Mouse (Mus musculus) stomach, embryonic 16.5 days (tissue): ENCODE data around the gene Rpl27a. TPM values are rescaled to one million over a fixed set of nuclear protein-coding genes. Genes with fewer than 3 reads are reported as not detected.

Source experiments
- ATAC-seq: fragments of 200-750 bp; cut with Nextera tagmentation; 2 replicates; pipeline ENCODE4 v1.8.0; 2017; ENCODE audit warnings: moderate number of reproducible peaks, moderate TSS enrichment; ENCODE audit not compliant: insufficient read depth, low FRiP score
- H3K27ac ChIP-seq: fragments of 300-500 bp; sonication (generic); 2 replicates; pipeline ENCODE4 v1.5.1; 2014; ENCODE audit warnings: low read length
- H3K27me3 ChIP-seq: fragments of 300-500 bp; sonication (generic); 2 replicates; pipeline ENCODE4 v1.6.1; 2014; ENCODE audit warnings: low read length, control low read depth, mixed read lengths; ENCODE audit not compliant: control insufficient read depth, insufficient read depth
- H3K36me3 ChIP-seq: fragments of 300-500 bp; sonication (generic); 2 replicates; pipeline ENCODE4 v1.6.1; 2014; ENCODE audit warnings: low read length; ENCODE audit not compliant: control insufficient read depth, insufficient read depth
- H3K4me1 ChIP-seq: fragments of 300-500 bp; sonication (generic); 2 replicates; pipeline ENCODE4 v1.6.1; 2014; ENCODE audit warnings: low read length, control low read depth, mixed read lengths; ENCODE audit not compliant: control insufficient read depth, insufficient read depth
- H3K4me2 ChIP-seq: fragments of 300-500 bp; sonication (generic); 2 replicates; pipeline ENCODE4 v1.6.1; 2014; ENCODE audit warnings: low read depth, low read length, mixed read lengths
- H3K4me3 ChIP-seq: fragments of 300-500 bp; sonication (generic); replicated peaks from 2 replicates; pipeline ENCODE4 v1.5.1; 2014; ENCODE audit warnings: mild to moderate bottlenecking, low read length
- H3K9ac ChIP-seq: fragments of 300-500 bp; sonication (generic); 2 replicates; pipeline ENCODE4 v1.6.1; 2014; ENCODE audit warnings: low read length
- H3K9me3 ChIP-seq: fragments of 300-500 bp; sonication (generic); replicated peaks from 2 replicates; pipeline ENCODE4 v1.6.1; 2016; ENCODE audit warnings: low read length, control low read depth; ENCODE audit not compliant: control insufficient read depth
- WGBS: fragments of 180-500 bp; shearing (Covaris S2); extraction: QIAGEN DNeasy Blood & Tissue Kit; methylation state at CpG from one replicate; pipeline ENCODE4 v1.1.7; 2014; 5-methylcytosine and 5-hydroxymethylcytosine counted together
- polyA plus RNA-seq: library from polyadenylated mRNA; unstranded; fragments of >200 nt; fragmentation: Nextera tagmentation; extraction: Ambion mirVana; gene quantifications from 2 replicates; pipeline ENCODE4 v1.2.1, GENCODE M21; 2015

Rpl27a gene
- polyA plus RNA-seq, result 109 and 128 TPM in 2 replicates

DNA sequence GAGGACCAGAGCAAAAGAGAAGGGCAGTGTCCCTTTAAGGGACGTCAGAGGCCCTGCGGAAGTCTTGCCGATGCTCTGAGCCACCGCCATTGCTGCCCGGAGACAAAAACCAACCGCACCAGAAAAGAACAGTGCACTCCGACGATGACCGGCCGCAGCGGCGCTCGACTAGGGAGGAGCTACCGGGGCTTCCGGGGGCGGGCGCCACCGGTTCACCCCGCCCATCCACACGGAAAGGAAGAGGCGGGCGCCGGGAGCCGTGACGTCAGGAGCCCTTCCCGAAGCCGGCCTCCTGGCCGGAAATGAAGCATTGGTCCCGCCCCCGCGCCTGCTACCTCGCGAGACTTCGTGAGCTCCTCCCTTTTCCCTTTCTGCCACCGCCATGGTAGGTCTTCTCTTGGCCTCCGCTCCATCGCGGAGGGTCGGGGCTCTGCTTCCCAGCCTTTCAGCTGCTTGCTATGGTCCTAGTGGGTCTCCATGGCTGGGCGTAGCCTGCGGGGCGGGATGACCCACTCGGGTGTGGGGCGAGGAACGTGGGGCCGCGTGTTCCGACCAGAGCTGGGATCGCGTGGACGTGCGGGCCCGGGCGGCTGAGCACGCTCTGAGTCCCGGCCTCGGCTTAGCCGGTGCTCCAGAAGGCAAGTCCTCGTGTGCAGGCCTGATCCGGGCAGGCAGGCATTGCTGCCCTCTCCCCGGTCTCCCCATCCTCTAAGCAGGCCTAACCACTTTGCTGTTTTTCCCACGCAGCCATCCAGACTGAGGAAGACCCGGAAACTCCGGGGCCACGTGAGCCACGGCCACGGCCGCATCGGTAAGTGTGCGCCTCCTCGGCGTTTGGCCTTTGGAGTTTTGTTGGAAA is at the start of gene Rpl27a:
Gene Rpl27a (plus strand): TSS at position 310 of the 859 bp plus-strand sequence.
- peak; percentile 95 for ATAC-seq
- under 1% methylated on average over 72 of the region's 72 CpGs for WGBS
- no peaks in the 10 kb centered on the region for H3K9me3 ChIP-seq

DNA sequence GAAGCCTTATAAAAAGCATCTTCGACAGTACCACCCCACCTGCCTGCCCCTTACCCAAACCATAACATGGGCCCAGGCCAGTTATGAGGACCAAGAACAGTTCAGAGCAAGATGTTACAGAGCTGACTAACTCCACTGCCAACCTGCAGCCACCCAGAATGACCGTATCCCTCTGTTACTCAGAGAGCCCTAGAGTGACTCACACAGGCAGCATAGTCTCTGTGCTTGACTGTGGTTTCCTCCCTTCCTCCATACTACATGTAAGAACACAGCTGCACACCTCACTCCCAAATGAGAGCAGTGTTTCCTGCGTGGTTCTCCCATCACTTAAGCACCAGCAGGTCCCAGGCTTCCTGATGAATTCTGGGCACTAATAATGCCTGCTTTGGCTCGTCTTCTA is 48.2 kb upstream of the Rpl27a start:
- H3K4me1 ChIP-seq, result no peaks in the 10 kb centered on the region
- 73% methylated on average over 4 of the region's 4 CpGs for WGBS

More for the DNA sequence above, at the start of gene Rpl27a:
- Histone ChIP-seq H3K36me3 (peaks cover 3% of the 10 kb centered on the region), H3K27me3 (no peaks in the 10 kb centered on the region), H3K4me3 (peak within 1 kb of the TSS; percentile 76), H3K4me2 (peak within 1 kb of the TSS; percentile 91), H3K4me1 (peaks cover 33% of the 10 kb centered on the region), H3K27ac (peak within 1 kb of the TSS; percentile 98), H3K9ac (peak within 1 kb of the TSS; percentile 97)

DNA sequence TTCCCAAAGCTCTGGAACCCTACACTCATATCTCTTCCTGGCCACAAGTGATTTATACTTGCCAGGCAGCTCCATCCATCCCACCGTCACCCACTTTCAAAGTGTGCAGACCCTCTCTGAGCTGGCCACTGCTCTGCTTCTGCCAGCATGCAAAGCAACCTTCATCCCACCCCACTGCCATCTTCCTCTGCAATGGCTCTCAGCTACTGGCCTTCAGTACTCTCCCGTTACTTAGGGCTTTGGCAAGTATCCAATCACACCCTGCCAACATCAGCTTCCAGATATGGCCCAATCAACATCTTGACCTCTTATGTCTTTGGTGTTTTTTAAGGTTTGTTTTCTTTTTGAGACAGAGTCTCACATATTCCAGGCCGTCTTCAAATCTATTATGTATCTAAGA is 41.0 kb upstream of the Rpl27a start:
- Histone ChIP-seq H3K27ac (no peak overlapping the region), H3K36me3 (no peaks in the 10 kb centered on the region), H3K4me1 (no peaks in the 10 kb centered on the region), H3K4me2 (no peak overlapping the region), H3K27me3 (no peaks in the 10 kb centered on the region), H3K9me3 (no peaks in the 10 kb centered on the region), H3K4me3 (no peak overlapping the region), H3K9ac (no peak overlapping the region)
- WGBS, result 65% methylated on average over 3 of the region's 3 CpGs
- ATAC-seq, result no peak

More for the DNA sequence above, 48.2 kb upstream of the Rpl27a start:
- Histone ChIP-seq H3K9ac (no peak overlapping the region), H3K9me3 (no peaks in the 10 kb centered on the region), H3K36me3 (no peaks in the 10 kb centered on the region), H3K27me3 (no peaks in the 10 kb centered on the region), H3K4me2 (no peak overlapping the region), H3K4me3 (no peak overlapping the region), H3K27ac (no peak overlapping the region)
- ATAC-seq, result no peak

DNA sequence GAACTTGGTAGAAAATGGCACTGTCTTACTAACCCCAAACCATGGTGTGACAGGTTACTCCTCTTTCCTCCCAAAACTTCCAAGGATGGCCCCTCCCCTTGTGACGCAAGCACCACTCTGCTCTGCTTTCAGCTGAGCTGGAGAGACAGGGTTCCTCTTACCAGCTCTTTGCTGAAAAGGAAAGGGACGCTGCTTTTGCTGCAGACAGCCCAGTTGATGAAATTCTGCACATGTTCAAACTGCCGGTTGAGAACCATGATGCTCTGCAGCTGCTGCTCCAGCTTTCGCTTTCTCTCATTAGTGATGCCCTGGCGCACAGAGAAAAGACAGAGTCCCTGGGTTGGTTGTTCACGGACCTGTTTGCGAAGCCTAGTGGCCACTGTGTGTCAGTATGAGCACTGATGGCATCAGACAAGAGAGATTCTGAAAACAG is 38.2 kb upstream of the Rpl27a start:
- Histone ChIP-seq H3K27ac (no peak overlapping the region), H3K27me3 (no peaks in the 10 kb centered on the region), H3K4me3 (no peak overlapping the region), H3K9ac (no peak overlapping the region), H3K36me3 (no peaks in the 10 kb centered on the region), H3K9me3 (no peaks in the 10 kb centered on the region), H3K4me2 (peak overlapping the region; percentile 0; the same call in 1 of the 2 replicates), H3K4me1 (no peaks in the 10 kb centered on the region)
- WGBS, result 26% methylated on average over 7 of the region's 7 CpGs
- ATAC-seq, result no peak; the same call in 1 of the 2 replicates

DNA sequence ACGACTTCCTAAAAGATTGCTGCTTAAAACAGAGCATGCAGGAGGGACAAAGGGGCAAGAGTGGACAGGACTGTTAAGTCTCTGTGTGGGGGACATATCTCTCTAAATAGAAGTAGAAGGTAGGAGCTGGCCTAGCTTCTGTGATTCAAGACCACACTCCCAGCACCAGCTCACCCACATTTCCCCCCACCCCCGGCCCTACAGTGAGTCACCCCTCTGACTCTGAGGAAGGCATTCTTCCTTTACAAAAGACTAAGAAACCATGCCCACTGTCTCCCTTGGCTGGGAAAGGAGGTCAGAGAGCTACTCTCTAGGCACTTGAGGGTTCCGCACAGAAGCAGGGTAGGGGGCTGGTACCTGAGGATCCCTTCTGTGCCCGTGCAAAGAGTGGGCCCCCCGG is 34.7 kb upstream of the Rpl27a start:
- Histone ChIP-seq H3K27me3 (no peaks in the 10 kb centered on the region), H3K9me3 (no peaks in the 10 kb centered on the region), H3K4me3 (no peak overlapping the region), H3K9ac (no peak overlapping the region), H3K36me3 (no peaks in the 10 kb centered on the region), H3K4me1 (no peaks in the 10 kb centered on the region), H3K4me2 (no peak overlapping the region), H3K27ac (no peak overlapping the region)
- 60% methylated on average over 5 of the region's 5 CpGs for WGBS
- no peak for ATAC-seq

DNA sequence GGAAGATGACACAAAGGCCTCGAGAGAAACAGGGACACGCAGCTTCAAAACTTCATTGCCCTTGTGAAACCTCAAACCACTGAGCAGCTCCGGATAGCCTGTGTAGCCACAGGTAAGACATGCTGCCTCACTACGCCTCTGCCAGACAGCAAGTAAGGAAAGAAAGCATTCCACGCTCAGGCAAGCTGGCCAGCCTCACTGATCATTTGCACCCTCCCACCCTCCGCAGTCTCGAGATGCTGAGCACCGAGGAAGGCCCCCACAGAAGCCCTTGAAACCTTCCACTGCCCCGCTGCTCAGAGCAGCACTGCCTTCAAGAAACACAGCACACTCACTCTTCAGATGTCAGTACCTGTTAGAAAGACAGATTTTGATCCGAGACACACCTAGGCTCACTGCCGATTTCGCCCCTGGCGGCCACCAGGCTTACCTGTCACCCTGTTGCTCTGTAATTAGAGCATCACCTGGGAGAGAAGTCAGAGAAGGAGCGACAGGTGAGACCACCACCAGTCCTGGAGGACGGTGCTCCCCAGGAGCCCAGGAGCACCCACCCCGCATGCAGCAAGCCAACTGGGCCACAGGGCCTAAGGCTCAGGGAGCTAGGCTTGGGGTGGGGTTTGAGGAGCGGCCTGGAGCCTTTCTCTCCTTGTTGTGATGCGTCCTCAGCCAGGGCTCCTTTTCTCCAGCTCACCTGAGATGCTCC is 26.2 kb upstream of the Rpl27a start:
- H3K4me1 ChIP-seq, result 0 out of 2 replicates have a peak, but pooled peaks cover 3% of the 10 kb centered on the region
- 56% methylated on average over 18 of the region's 18 CpGs for WGBS
- H3K9ac ChIP-seq, result no peak overlapping the region
- H3K27me3 ChIP-seq, result no peaks in the 10 kb centered on the region
- no peak overlapping the region for H3K27ac ChIP-seq
- no peak overlapping the region for H3K4me2 ChIP-seq
- H3K4me3 ChIP-seq, result no peak overlapping the region
- no peaks in the 10 kb centered on the region for H3K36me3 ChIP-seq
- ATAC-seq, result no peak
- H3K9me3 ChIP-seq, result no peaks in the 10 kb centered on the region

DNA sequence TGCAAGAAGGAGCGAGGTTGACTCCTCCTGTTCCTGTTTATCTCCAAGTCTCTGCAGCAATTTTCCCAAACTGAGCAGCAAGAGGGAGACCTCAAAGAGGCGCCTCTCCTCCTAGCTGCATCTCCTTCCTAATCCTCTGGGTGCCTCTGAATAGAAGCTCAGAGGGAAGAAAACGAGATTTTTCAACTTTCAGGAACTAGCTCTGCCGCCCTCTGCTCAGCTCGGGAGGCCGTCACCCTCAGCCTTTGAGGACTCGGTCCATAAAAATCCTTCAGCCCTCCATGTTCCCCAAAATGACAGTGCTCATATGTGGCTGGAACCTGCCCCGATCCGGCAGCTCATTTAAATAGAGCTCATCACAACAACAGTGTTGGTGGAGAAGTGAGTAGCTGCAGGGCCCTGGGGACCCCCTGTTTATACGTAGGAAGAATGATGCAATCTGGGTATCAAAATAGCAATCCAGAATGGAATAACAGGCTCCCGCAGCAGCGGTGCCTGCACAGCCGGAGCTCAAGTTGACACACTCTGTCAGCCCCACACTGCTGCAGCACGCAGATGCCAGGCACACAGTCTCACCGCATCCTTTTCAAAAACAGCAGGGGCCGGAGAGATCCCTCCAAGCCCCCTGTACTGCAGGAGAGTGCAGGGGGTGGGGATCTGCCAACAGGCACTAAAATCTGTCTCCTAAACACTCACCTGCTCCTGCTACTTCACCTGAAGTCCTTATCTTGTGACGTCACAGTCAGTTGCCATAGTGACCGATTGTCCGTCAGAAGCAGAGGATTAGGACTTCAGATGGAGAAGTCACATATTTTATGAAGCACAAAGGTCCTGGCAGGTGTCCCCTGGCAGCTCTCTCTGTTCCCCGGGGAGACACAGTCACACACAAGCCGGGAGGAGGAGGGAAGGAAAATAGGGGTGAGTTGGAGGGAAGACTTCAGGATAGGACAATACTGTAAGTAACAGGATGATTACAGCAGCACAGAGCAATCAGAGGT is 25.3 kb upstream of the Rpl27a start:
- no peaks in the 10 kb centered on the region for H3K36me3 ChIP-seq
- ATAC-seq, result no peak
- H3K4me1 ChIP-seq, result 0 out of 2 replicates have a peak, but pooled peaks cover 3% of the 10 kb centered on the region
- H3K27ac ChIP-seq, result no peak overlapping the region
- no peak overlapping the region; the same call in 1 of the 2 replicates for H3K9ac ChIP-seq
- H3K4me3 ChIP-seq, result 0 out of 2 replicates have a peak overlapping the region, but pooled peaks have one; percentile 3
- 18% methylated on average over 21 of the region's 21 CpGs for WGBS
- H3K9me3 ChIP-seq, result no peaks in the 10 kb centered on the region
- H3K27me3 ChIP-seq, result no peaks in the 10 kb centered on the region
- peak overlapping the region; percentile 25 for H3K4me2 ChIP-seq

DNA sequence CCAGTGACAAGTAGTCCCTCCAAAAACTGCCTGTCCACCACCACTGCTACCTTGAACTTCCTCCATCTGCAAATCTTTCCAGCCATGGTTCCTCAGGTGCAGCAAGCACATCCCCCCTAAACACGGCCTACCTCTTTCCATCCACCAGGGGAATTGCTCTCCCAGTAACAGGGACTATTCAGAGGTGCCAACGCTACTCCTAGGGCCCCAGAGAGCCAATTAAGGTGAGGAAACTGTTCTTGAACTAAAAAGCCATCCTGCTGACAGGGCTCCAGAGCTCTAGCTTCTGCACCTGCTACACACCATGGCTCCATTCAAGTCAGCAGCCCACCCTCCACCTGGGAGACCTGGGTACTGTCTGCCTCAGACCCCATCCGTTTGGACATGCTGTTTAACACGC is 21.4 kb upstream of the Rpl27a start:
- Histone ChIP-seq H3K9me3 (no peaks in the 10 kb centered on the region), H3K36me3 (no peaks in the 10 kb centered on the region), H3K27ac (no peak overlapping the region), H3K4me1 (0 out of 2 replicates have a peak, but pooled peaks cover 3% of the 10 kb centered on the region), H3K27me3 (no peaks in the 10 kb centered on the region), H3K4me3 (no peak overlapping the region), H3K4me2 (no peak overlapping the region), H3K9ac (no peak overlapping the region)
- ATAC-seq, result no peak
- 69% methylated on average over 4 of the region's 4 CpGs for WGBS
